Mouse (Mus musculus) small intestine, adult 2 months (tissue): Measurements from ENCODE around the gene Mical3.

Experiments used
- CTCF ChIP-seq: fragments of 200-500 bp; IDR thresholded peaks from 2 replicates; pipeline ENCODE4 v1.5.1; 2012; ENCODE audit warnings: low read depth, mild to moderate bottlenecking, control low read depth, inconsistent platforms, low read length, moderate library complexity, mixed read lengths; ENCODE audit not compliant: insufficient replicate concordance, insufficient read length; ENCODE audit errors: extremely low read depth
- POLR2A ChIP-seq: fragments of 200-500 bp; IDR thresholded peaks from 2 replicates; pipeline ENCODE4 v1.6.1; 2012; ENCODE audit warnings: low read depth, mild to moderate bottlenecking, control low read depth, inconsistent platforms, low read length, moderate library complexity

DNA sequence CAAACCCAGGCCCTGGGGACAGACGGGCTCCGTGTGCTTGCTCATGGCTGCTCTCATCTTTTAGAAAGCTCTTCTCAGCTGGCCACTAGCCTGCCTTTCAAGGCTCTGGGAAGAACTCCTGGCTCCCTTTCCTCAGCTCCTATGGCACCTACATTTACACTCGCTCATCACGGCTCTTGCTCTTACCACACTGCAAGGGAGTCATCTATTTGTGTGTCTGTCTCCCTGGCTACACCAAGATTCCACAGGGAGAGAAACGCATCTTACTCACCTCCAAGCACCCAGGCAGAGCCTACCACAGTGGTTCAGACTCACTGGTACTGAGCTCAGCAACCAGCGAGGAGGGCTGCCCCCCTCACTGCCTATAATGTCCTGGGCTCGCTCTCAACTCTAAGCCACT is 31.0 kb downstream of the Mical3 start:
- TF ChIP-seq CTCF (no peak), POLR2A (no peak)
